Mouse (Mus musculus): ENCODE results near the gene E030018B13Rik. TPM values are rescaled to one million over a fixed set of nuclear protein-coding genes. Genes with fewer than 3 reads are reported as not detected.

Gene E030018B13Rik
- polyA plus RNA-seq, 1 experiment from 2014 or later = 0.39 TPM

DNA sequence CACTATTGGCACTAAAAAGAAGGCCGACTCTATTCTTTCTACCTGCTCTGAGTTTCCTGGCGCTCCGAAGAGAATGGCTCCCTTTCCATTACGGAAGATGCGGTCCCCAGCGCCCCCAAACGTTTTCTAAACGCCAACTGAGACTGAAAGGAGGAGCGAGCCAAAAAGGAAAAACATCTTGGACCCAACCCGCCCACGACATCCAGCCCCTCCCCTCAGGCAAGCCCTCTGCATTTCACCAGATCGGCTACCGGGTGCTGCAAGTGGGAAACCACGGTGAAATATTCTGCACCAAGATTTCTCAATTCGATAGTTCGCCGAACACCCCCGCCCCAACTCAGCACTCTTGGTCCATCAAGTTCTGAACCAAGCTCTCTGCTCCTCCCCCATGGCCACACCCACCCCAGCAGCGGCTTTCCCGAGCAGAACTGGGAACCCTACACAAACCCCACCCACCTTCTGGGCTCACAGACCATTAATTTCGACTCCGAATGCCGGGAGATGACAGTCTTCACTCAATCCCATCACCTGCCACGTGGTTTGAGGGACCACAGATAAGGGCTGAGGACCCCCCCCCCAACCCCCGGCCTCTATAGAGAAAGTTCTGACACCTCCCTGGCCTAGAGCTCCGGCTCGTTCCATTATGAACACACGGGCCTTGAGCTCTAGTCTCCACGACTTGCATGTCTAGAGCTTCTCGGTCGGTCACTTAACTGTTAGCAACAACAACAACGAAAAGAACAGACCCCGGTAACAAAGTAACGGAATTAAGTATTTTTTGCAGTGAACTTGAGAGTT is 19.7 kb downstream of the E030018B13Rik start:
- peak overlapping the region; percentile 77 for H3K4me3 ChIP-seq
- peak overlapping the region; percentile 81 for H3K9ac ChIP-seq (replicated peaks)
- peak overlapping the region; percentile 95 for H3K27ac ChIP-seq (replicated peaks)
- WGBS = under 1% methylated on average over 34 of the region's 34 CpGs
- H3K9me3 ChIP-seq = no peaks in the 10 kb centered on the region
- no peak for ATAC-seq (replicated peaks)
- H3K4me1 ChIP-seq = peaks cover 33% of the 10 kb centered on the region
- peak overlapping the region; percentile 97 for H3K4me2 ChIP-seq (replicated peaks)
- H3K27me3 ChIP-seq = no peaks in the 10 kb centered on the region
- H3K36me3 ChIP-seq = no peaks in the 10 kb centered on the region

DNA sequence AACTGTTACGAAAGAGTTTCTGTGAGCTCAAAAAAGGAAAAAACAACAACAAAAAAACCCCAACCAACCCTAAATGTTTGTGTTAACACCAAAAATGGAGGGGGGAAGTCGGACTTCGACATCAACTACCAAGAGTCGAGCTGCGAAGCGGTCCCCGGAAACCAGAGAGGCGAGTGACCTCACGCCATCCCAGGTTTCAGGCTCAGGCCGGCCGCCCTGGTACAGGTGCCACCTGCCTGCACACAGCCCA is 20.3 kb downstream of the E030018B13Rik start:
- Histone ChIP-seq H3K4me3 (peak overlapping the region; percentile 77), H3K27me3 (no peaks in the 10 kb centered on the region), H3K4me2 (replicated peaks) (peak overlapping the region; percentile 97), H3K9ac (replicated peaks) (peak overlapping the region; percentile 81), H3K27ac (replicated peaks) (peak overlapping the region; percentile 95), H3K4me1 (peaks cover 33% of the 10 kb centered on the region), H3K9me3 (no peaks in the 10 kb centered on the region), H3K36me3 (no peaks in the 10 kb centered on the region)
- whole genome bisulfite sequencing = 0% methylated on average over 11 of the region's 11 CpGs
- no peak for ATAC-seq (replicated peaks)

DNA sequence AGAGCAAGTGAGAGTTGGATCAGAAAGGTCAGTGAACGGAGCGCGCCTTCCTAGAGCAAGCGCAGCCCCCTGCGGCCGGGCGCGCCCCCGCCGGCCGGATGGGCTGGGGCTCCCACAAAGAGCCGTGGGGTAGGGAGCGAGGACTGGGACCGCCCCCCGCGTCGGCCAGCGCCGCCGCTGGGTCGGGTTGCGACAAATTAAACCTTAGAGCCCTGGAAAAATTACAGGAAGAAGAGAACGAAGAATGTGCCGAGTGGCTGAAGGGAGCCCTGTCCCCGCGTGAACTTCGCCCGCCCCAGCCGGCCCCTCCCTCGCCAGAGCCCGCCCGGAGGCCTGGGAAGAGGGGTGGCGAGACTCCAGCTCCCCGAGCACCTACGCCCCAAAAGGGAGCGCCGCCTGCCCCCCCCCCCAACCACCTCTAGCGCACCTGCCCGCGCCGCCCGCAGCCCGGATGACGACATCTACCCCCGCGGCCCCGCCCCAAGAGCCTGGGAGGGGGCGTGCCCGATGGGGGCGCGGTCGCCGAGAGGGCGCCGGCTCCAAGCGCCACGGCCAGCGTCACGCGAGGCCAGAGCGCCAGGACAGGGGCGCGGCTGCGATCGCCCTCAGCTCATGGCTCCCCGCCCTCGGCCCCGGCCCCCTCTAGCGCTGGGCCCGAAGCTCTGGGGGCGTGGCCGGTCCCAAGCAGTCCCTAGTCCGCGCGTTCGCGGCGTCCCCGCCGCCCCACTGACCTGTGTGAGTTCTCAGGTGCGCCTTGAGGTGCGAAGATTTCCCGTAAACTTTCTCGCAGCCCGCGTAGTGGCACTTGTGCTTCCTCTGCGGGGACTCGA is 20.8 kb downstream of the E030018B13Rik start:
- peak overlapping the region; percentile 95 for H3K27ac ChIP-seq (replicated peaks)
- no peaks in the 10 kb centered on the region for H3K36me3 ChIP-seq
- H3K4me1 ChIP-seq = peaks cover 33% of the 10 kb centered on the region
- no peaks in the 10 kb centered on the region for H3K27me3 ChIP-seq
- ATAC-seq (replicated peaks) = peak; percentile 0; the same call in 1 of the 2 replicates
- H3K9ac ChIP-seq (replicated peaks) = peak overlapping the region; percentile 81
- WGBS = under 1% methylated on average over 81 of the region's 88 CpGs
- peak overlapping the region; percentile 77 for H3K4me3 ChIP-seq
- peak overlapping the region; percentile 97 for H3K4me2 ChIP-seq (replicated peaks)
- no peaks in the 10 kb centered on the region for H3K9me3 ChIP-seq

DNA sequence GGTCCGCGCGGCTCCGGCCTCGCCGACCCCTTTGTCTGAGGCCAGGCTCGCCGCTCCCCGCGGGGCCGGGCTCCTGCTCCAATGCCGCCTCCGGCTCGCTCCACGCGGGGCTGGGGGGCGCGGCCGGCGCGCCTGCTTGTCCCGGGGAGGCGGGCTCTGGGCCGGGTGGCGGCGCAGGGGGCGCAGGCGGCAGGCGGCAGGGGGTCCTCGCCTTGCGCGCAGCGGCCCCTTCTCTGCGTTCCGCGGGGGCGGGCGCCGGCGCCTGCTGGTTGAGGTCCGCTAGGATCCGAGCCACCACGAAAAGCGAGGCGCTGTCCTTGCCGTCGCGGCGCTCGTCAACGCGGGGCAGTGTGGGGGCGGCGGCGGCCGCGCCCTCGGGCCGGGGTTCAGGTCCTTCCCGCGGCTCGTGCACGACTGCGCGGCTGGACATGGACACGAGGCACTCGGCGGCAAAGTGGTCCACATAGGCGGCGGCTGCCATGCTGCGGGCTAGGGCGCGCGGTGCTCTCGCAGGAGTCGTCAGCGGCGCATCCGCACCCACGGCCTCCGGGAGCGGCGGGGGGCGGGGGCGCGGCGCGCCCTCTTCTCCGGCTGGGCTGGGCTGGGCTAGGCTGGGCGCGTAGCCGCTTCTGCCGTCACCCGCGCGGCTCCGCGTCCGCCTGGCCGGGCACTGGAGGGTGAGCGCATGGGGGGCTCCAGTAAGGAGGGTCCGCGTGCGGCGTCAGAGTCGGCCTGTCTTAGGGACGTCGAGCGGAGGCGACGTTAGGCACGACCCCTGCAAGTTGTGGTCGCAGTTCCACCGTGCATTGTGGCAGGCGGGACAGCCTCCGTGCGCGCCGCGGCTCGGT is 21.6 kb downstream of the E030018B13Rik start:
- peak; percentile 77 for ATAC-seq (replicated peaks)
- under 1% methylated on average over 119 of the region's 121 CpGs for WGBS

DNA sequence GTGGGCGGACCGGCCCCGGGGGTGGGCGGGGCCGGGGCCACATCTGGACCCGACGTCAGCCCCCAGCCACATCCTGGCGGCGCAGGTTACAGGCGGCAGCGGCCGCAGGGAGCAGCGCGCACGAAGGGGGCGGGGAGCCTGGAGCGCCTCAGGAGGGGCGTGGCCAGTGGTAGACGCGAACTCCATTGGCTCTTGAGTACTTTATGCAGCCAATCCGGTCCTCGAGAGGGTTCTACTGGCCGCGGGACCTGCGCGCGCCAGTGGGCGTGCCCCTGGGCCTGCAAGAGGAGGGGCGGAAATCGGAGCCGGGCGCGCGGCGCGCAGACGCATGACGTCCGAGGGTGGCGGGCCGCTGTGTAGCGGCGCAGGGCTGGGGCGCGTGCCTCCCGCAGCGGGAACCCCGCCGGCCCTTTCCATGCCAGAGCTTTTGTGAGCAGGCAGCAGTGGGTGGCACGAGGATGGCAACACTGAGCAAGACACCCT is 22.3 kb downstream of the E030018B13Rik start, which contains the start of gene Klf13:
Gene Klf13, minus strand, starts transcription at position 2 of the 483 bp plus-strand sequence.
- H3K4me1 ChIP-seq = peaks cover 29% of the 10 kb centered on the region
- WGBS = under 1% methylated on average over 50 of the region's 50 CpGs
- H3K4me2 ChIP-seq (replicated peaks) = peak within 1 kb of the TSS; percentile 97
- no peaks in the 10 kb centered on the region for H3K36me3 ChIP-seq
- peak within 1 kb of the TSS; percentile 95 for H3K27ac ChIP-seq (replicated peaks)
- H3K4me3 ChIP-seq = peak within 1 kb of the TSS; percentile 77
- peak within 1 kb of the TSS; percentile 87 for H3K9ac ChIP-seq (replicated peaks)
- H3K27me3 ChIP-seq = no peaks in the 10 kb centered on the region
- H3K9me3 ChIP-seq = no peaks in the 10 kb centered on the region
- peak; percentile 95 for ATAC-seq (replicated peaks)

More for the DNA sequence above, 21.6 kb downstream of the E030018B13Rik start:
- Histone ChIP-seq H3K27ac (replicated peaks) (peak overlapping the region; percentile 95), H3K4me3 (peak overlapping the region; percentile 77), H3K9ac (replicated peaks) (peak overlapping the region; percentile 81), H3K27me3 (no peaks in the 10 kb centered on the region), H3K36me3 (no peaks in the 10 kb centered on the region), H3K4me1 (peaks cover 33% of the 10 kb centered on the region), H3K4me2 (replicated peaks) (peak overlapping the region; percentile 97), H3K9me3 (no peaks in the 10 kb centered on the region)

DNA sequence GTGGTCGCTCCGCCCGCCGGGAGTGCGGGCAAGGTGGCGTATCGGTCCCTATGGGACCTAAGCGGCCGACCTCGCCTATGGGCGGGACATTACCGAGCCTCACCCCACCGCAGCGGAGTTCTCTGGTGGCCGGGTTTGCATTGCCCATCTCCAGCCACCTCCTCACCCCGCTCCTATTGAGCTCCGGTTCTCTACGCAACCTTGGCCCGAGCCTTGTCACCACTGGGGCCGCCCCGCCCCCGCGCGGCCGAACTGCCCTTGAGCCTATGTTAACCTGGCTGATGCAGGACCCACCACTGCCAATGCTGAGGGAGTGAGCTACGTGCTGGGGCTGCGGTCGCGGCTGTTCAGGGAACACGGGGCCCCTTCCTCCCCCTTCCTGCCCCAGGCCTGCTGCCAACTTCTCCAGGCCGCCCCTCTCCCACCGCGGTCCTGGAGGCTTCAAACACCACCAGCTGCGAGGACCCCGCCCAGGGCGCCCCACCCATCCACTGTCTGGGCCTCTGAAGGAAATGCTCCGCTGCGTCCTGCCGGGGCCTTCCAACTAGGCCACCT is 22.8 kb downstream of the E030018B13Rik start:
- H3K4me1 ChIP-seq = peaks cover 25% of the 10 kb centered on the region
- H3K36me3 ChIP-seq = no peaks in the 10 kb centered on the region
- no peak for ATAC-seq (replicated peaks)
- no peaks in the 10 kb centered on the region for H3K27me3 ChIP-seq
- H3K9me3 ChIP-seq = no peaks in the 10 kb centered on the region
- peak overlapping the region; percentile 77 for H3K4me3 ChIP-seq
- H3K9ac ChIP-seq (replicated peaks) = peak overlapping the region; percentile 87
- WGBS = under 1% methylated on average over 37 of the region's 39 CpGs
- H3K27ac ChIP-seq (replicated peaks) = peak overlapping the region; percentile 95
- peak overlapping the region; percentile 97 for H3K4me2 ChIP-seq (replicated peaks)

DNA sequence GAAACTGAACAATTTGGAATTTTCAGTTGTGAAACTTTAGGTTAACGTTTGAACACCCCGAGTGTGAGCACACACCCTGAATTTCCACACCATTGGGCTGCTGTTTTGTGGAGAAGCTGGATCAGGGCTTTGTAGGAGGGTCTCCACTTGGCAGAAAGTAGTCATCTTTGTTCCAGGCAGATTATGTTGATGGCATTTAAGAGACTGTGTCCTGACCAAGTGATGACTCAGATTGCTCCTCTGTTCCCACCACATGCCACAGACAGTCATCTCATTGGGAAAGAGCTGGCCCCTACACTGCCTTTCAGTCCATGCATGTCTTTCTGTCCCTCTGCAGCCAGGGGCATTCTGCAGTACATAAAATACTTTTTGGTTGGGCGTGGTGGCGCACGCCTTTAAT is 23.7 kb downstream of the E030018B13Rik start:
- no peak overlapping the region for H3K9ac ChIP-seq (replicated peaks)
- peaks cover 17% of the 10 kb centered on the region for H3K4me1 ChIP-seq
- H3K4me2 ChIP-seq (replicated peaks) = no peak overlapping the region
- H3K36me3 ChIP-seq = no peaks in the 10 kb centered on the region
- 92% methylated on average over 5 of the region's 5 CpGs for WGBS
- no peak for ATAC-seq (replicated peaks)
- no peaks in the 10 kb centered on the region for H3K9me3 ChIP-seq
- H3K27ac ChIP-seq (replicated peaks) = peak overlapping the region; percentile 95; the same call in 1 of the 2 replicates
- H3K4me3 ChIP-seq = no peak overlapping the region
- H3K27me3 ChIP-seq = no peaks in the 10 kb centered on the region

DNA sequence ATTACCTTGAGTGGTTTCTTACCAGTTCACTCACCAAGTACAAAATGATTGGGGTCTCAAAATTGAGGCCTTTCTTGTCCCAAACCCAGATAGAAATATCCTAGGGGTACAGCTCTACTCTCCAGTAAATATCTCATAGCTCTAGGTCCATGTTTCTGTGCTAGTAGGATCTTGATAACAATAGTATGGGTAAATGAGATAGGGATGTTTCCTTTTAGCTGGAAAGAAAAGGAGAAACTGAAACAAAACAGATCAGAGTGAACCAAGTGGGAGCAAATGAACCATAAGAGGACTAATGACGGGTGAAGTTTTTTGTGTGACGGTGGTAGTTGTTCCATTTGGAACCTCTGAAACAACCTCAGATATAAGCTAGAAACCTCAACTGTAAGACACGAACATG is 24.4 kb downstream of the E030018B13Rik start:
- no peak overlapping the region for H3K4me2 ChIP-seq (replicated peaks)
- H3K27ac ChIP-seq (replicated peaks) = no peak overlapping the region
- no peaks in the 10 kb centered on the region for H3K36me3 ChIP-seq
- no peak for ATAC-seq (replicated peaks)
- 77% methylated on average over 3 of the region's 3 CpGs for WGBS
- H3K4me1 ChIP-seq = peaks cover 9% of the 10 kb centered on the region
- H3K27me3 ChIP-seq = no peaks in the 10 kb centered on the region
- H3K9me3 ChIP-seq = no peaks in the 10 kb centered on the region
- H3K4me3 ChIP-seq = no peak overlapping the region
- H3K9ac ChIP-seq (replicated peaks) = no peak overlapping the region

DNA sequence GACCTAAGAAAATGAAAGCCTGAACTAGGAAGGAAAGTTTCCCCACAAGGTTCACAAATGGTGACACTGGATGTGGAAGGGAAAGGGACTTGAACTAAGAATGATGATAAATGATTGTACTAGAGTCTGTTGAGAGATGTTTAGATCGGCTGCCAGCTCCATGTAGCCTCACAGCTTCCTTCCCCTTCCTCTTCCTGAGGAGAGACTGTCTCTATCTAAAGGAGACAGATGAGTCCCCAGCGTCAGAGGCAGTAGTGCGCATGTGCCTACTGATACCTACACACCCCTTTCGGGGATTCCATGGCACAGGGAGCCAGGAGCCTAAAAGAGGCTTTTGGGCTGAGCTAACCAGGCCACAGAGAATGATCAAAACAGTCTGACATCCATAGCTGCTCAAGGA is 24.8 kb downstream of the E030018B13Rik start:
- Histone ChIP-seq H3K9ac (replicated peaks) (no peak overlapping the region), H3K4me2 (replicated peaks) (no peak overlapping the region), H3K27me3 (no peaks in the 10 kb centered on the region), H3K4me3 (no peak overlapping the region), H3K27ac (replicated peaks) (no peak overlapping the region), H3K9me3 (no peaks in the 10 kb centered on the region), H3K36me3 (no peaks in the 10 kb centered on the region), H3K4me1 (peaks cover 6% of the 10 kb centered on the region)
- WGBS = 85% methylated on average over 4 of the region's 4 CpGs
- no peak for ATAC-seq (replicated peaks)

DNA sequence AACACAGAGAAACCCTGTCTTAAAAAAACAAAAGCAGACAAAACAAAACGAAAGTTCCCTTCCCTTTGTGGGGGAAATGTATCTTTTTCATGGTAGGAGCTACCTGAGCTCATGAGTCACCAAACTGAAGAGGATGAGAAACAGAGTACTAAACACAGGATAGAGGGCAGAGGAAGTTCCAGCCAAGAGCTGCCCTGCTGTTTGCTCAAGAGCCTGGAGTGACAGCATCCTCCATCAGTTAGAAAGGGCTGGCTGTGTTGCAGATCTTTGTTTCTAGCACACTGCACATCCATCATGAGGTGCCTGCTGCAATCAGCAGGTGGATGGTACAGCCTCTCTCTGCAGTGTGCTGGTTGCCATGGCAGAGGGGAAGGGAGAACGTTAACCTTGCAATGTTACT is 27.3 kb downstream of the E030018B13Rik start:
- Histone ChIP-seq H3K9me3 (no peaks in the 10 kb centered on the region), H3K9ac (replicated peaks) (no peak overlapping the region), H3K4me1 (peaks cover 6% of the 10 kb centered on the region), H3K4me3 (no peak overlapping the region), H3K36me3 (no peaks in the 10 kb centered on the region), H3K27ac (replicated peaks) (no peak overlapping the region), H3K4me2 (replicated peaks) (no peak overlapping the region), H3K27me3 (no peaks in the 10 kb centered on the region)
- 45% methylated on average over 2 of the region's 2 CpGs for WGBS
- ATAC-seq (replicated peaks) = no peak
